ENCODE assay signal across 12 mouse cellular contexts in genomic region chr2:140669081-140669480, GRCm38 (mm10). TPM values are rescaled to one million over a fixed set of nuclear protein-coding genes. Genes with fewer than 3 reads are reported as not detected.
DNase-seq lines count a peak whose midpoint lies in the region; ATAC-seq lines count a peak whose summit lies in the region.
"Had no signal": no experiment of that assay in that cellular context is flagged by ENCODE, and none has a peak within 500 bp of the region (broad histone marks: within the 10 kb centered on the region; RNA-seq: fewer than 3 reads in every experiment).

No protein-coding gene starts in this region.

- H3K9me3 ChIP-seq in heart, embryonic 14.5 days (ENCODE audit: control insufficient read depth, low read length), result no peaks in the 10 kb centered on the region
- H3K9me3 ChIP-seq in embryonic facial prominence, embryonic 11.5 days (replicated peaks; ENCODE audit: control insufficient read depth, low read length), result no peaks in the 10 kb centered on the region
- no peaks in the 10 kb centered on the region for H3K9me3 ChIP-seq in hindbrain, embryonic 13.5 days
- no peaks in the 10 kb centered on the region for H3K9me3 ChIP-seq in midbrain, embryonic 15.5 days
- H3K9me3 ChIP-seq: liver, embryonic 15.5 days had no signal

- H3K27ac ChIP-seq in heart, embryonic 14.5 days (replicated peaks in 1 of 2; ENCODE audit: control insufficient read depth in 1 of 2, insufficient read depth in 1 of 2, low read depth in 2 of 2, low read length in 2 of 2), result no peak overlapping the region
- no peak overlapping the region for H3K27ac ChIP-seq in embryonic facial prominence, embryonic 11.5 days (replicated peaks; ENCODE audit: low read depth, low read length)
- H3K27ac ChIP-seq in hindbrain, embryonic 13.5 days, result peak overlapping the region; percentile 77; the same call in 1 of the 2 replicates
- peak overlapping the region; percentile 70 for H3K27ac ChIP-seq in midbrain, embryonic 15.5 days
- H3K27ac ChIP-seq: liver, embryonic 15.5 days had no signal

- H3K4me1 ChIP-seq in heart, embryonic 14.5 days (ENCODE audit: control insufficient read depth in 2 of 2, insufficient read depth in 2 of 2, low read length in 2 of 2), result peaks cover 3 to 10% of the 10 kb centered on the region in 2 experiments; a peak in 1 of 4 replicates
- H3K4me1 ChIP-seq in embryonic facial prominence, embryonic 11.5 days (ENCODE audit: control insufficient read depth, insufficient read depth, low read length), result no peaks in the 10 kb centered on the region
- peaks cover 31% of the 10 kb centered on the region for H3K4me1 ChIP-seq in hindbrain, embryonic 13.5 days (replicated peaks)
- peaks cover 31% of the 10 kb centered on the region for H3K4me1 ChIP-seq in midbrain, embryonic 15.5 days
- H3K4me1 ChIP-seq: liver, embryonic 15.5 days had no signal

- peak overlapping the region; percentile 70 for H3K4me2 ChIP-seq in heart, embryonic 14.5 days (ENCODE audit: low read length)
- H3K4me2 ChIP-seq in embryonic facial prominence, embryonic 11.5 days (ENCODE audit: low read depth, low read length), result peak overlapping the region; percentile 44
- peak overlapping the region; percentile 61 for H3K4me2 ChIP-seq in hindbrain, embryonic 13.5 days
- H3K4me2 ChIP-seq in midbrain, embryonic 15.5 days, result peak overlapping the region; percentile 48
- H3K4me2 ChIP-seq: liver, embryonic 15.5 days had no signal

- H3K4me3 ChIP-seq in heart, embryonic 14.5 days (ENCODE audit: control insufficient read depth in 1 of 2, insufficient read depth in 1 of 2, low read depth in 1 of 2, low read length in 2 of 2), result peak overlapping the region in 1 of 2 experiments; percentile 50; a peak in 2 of 4 replicates
- peak overlapping the region; percentile 44 for H3K4me3 ChIP-seq in embryonic facial prominence, embryonic 11.5 days (ENCODE audit: low read depth, low read length)
- peak overlapping the region; percentile 58 for H3K4me3 ChIP-seq in hindbrain, embryonic 13.5 days
- H3K4me3 ChIP-seq in midbrain, embryonic 15.5 days, result peak overlapping the region; percentile 60
- H3K4me3 ChIP-seq: liver, embryonic 15.5 days had no signal

- ATAC-seq in heart, embryonic 14.5 days (ENCODE audit: insufficient number of reproducible peaks, insufficient read depth, low FRiP score, low read depth), result no peak
- no peak for ATAC-seq in embryonic facial prominence, embryonic 11.5 days (replicated peaks; ENCODE audit: insufficient number of reproducible peaks, low FRiP score, low TSS enrichment, low read depth)
- no peak for ATAC-seq in hindbrain, embryonic 13.5 days (ENCODE audit: low FRiP score)
- no peak for ATAC-seq in midbrain, embryonic 15.5 days (replicated peaks)
- no peak for ATAC-seq in erythroblast, adult 5-6 weeks (replicated peaks; ENCODE audit: low FRiP score, poor library complexity, severe bottlenecking)
- ATAC-seq: inflammation-experienced regulatory T-cells, adult 6 months had no signal

- H3K27me3 ChIP-seq in heart, embryonic 14.5 days (ENCODE audit: control insufficient read depth, insufficient read depth, low read length), result no peaks in the 10 kb centered on the region
- no peaks in the 10 kb centered on the region for H3K27me3 ChIP-seq in embryonic facial prominence, embryonic 11.5 days (ENCODE audit: control insufficient read depth, insufficient read depth, low read length)
- peaks cover 6% of the 10 kb centered on the region; the same call in 1 of the 2 replicates for H3K27me3 ChIP-seq in hindbrain, embryonic 13.5 days
- no peaks in the 10 kb centered on the region for H3K27me3 ChIP-seq in midbrain, embryonic 15.5 days (replicated peaks)

- DNase-seq in heart, postnatal 14 days, result no peak
- no peak for DNase-seq in embryonic facial prominence, embryonic 11.5 days (ENCODE audit: low spot score)
- no peak for DNase-seq in thymus, postnatal 0 days (ENCODE audit: low spot score)
- DNase-seq in layer of hippocampus, adult 8-10 months (ENCODE audit: low spot score in 2 of 2), result no peak
- DNase-seq: thymus, postnatal 36 days had no signal

- intact Hi-C loops in heart, postnatal 14 days (cut with DNase I), result no loop called here

- H3K36me3 ChIP-seq in heart, embryonic 14.5 days (ENCODE audit: control insufficient read depth, insufficient read depth, low read length), result no peaks in the 10 kb centered on the region
- H3K36me3 ChIP-seq in embryonic facial prominence, embryonic 11.5 days (replicated peaks; ENCODE audit: control insufficient read depth, insufficient read depth, low read depth, low read length), result no peaks in the 10 kb centered on the region
- H3K36me3 ChIP-seq in hindbrain, embryonic 13.5 days, result no peaks in the 10 kb centered on the region
- H3K36me3 ChIP-seq in midbrain, embryonic 15.5 days (replicated peaks), result no peaks in the 10 kb centered on the region
- H3K36me3 ChIP-seq: liver, embryonic 15.5 days had no signal

- WGBS in heart, embryonic 14.5 days, result 57% methylated on average over 2 of the region's 2 CpGs
- 24% methylated on average over 2 of the region's 2 CpGs for WGBS in embryonic facial prominence, embryonic 11.5 days
- WGBS in hindbrain, embryonic 13.5 days, result 4% methylated on average over 2 of the region's 2 CpGs
- 8% methylated on average over 2 of the region's 2 CpGs for WGBS in midbrain, embryonic 15.5 days

- H3K9ac ChIP-seq in heart, embryonic 14.5 days (ENCODE audit: low read length), result peak overlapping the region; percentile 36; the same call in 1 of the 2 replicates
- peak overlapping the region; percentile 19; the same call in 1 of the 2 replicates for H3K9ac ChIP-seq in embryonic facial prominence, embryonic 11.5 days (replicated peaks; ENCODE audit: low read length)
- H3K9ac ChIP-seq in hindbrain, embryonic 13.5 days, result peak overlapping the region; percentile 56
- peak overlapping the region; percentile 37; the same call in 1 of the 2 replicates for H3K9ac ChIP-seq in midbrain, embryonic 15.5 days
- H3K9ac ChIP-seq: liver, embryonic 15.5 days had no signal

RNA-seq across cellular contexts. Expression of gene Flrt3, which starts 2.2 kb away (rescaled TPM):
- polyA plus RNA-seq in heart, embryonic 14.5 days (2014; fragmentation: Nextera tagmentation; extraction: Ambion mirVana), result 19.9 and 20.2 TPM in 2 replicates
- under 1 TPM; 0.44 to 0.48 TPM for total RNA-seq in heart, postnatal 14 days (2021)
- polyA plus RNA-seq in embryonic facial prominence, embryonic 11.5 days (2014; fragmentation: Nextera tagmentation; extraction: Ambion mirVana), result 111 and 117 TPM in 2 replicates
- polyA plus RNA-seq in hindbrain, embryonic 13.5 days (2015; fragmentation: Nextera tagmentation; extraction: Ambion mirVana), result 35.4 and 38.2 TPM in 2 replicates
- 43.6 and 45.8 TPM in 2 replicates for polyA plus RNA-seq in midbrain, embryonic 15.5 days (2015; fragmentation: Nextera tagmentation; extraction: Ambion mirVana)
- 2.7 and 3.9 TPM in 2 replicates for polyA plus RNA-seq in thymus, postnatal 0 days (2015; fragmentation: Nextera tagmentation; extraction: Ambion mirVana)
- total RNA-seq in layer of hippocampus, adult 8-10 months (2022), result 10 to 100 TPM; 30.4 to 42.1 (median 36.0) TPM
- not detected in 2 replicates for total RNA-seq in erythroblast, adult 5-6 weeks (2015; ENCODE audit: low replicate concordance)
- not detected in 2 replicates for total RNA-seq in erythroblast, adult 5-6 weeks (2017; ENCODE audit: low replicate concordance)
- total RNA-seq: common myeloid progenitor, adult 5-6 weeks had no signal

Comparison
In these comparisons a context has a peak if more than half of its experiments do, and no peak if none do; other contexts are left out.
1. H3K27ac ChIP-seq: peak in hindbrain, embryonic 13.5 days (single experiment) and midbrain, embryonic 15.5 days (single experiment); none in heart, embryonic 14.5 days (0 of 2) and embryonic facial prominence, embryonic 11.5 days (single experiment).
2. Peak in every context shown above with its lines, with median percentiles within 50 percentile points of each other: H3K4me2 ChIP-seq and H3K9ac ChIP-seq.